Mouse (Mus musculus): ENCODE measurements around the gene Fbn1. TPM values are rescaled to one million over a fixed set of nuclear protein-coding genes. Genes with fewer than 3 reads are reported as not detected.

Fbn1 gene
- total RNA-seq, 1 experiment from 2014 or later = 0.99 TPM

- peak; percentile 46 to 47; a peak in 1 of 4 replicates for ATAC-seq (replicated peaks in 1 of 2; ENCODE audit: insufficient read depth in 1 of 2, low FRiP score in 2 of 2, low TSS enrichment in 1 of 2, low read depth in 1 of 2, poor library complexity in 2 of 2, severe bottlenecking in 2 of 2)
Observed at GRCm38 (mm10) chr2:125506316-125507054, 1.3 kb downstream of the Fbn1 start.

- peak in 1 of 2 experiments; percentile 26; a peak in 2 of 4 replicates for ATAC-seq (replicated peaks in 1 of 2; ENCODE audit: insufficient read depth in 1 of 2, low FRiP score in 2 of 2, low TSS enrichment in 1 of 2, low read depth in 1 of 2, poor library complexity in 2 of 2, severe bottlenecking in 2 of 2)
Observed at GRCm38 (mm10) chr2:125505746-125506315, 2.0 kb downstream of the Fbn1 start.

- 0 out of 4 replicates have a peak, but pooled peaks have one; percentile 9 to 20 for ATAC-seq (replicated peaks in 1 of 2; ENCODE audit: insufficient read depth in 1 of 2, low FRiP score in 2 of 2, low TSS enrichment in 1 of 2, low read depth in 1 of 2, poor library complexity in 2 of 2, severe bottlenecking in 2 of 2)
Observed at GRCm38 (mm10) chr2:125505006-125505745, 2.6 kb downstream of the Fbn1 start, which contains the start of gene Gm9913. Gene Gm9913 (plus strand): TSS chr2:125505089.

- no peak for ATAC-seq (replicated peaks in 1 of 2; ENCODE audit: insufficient read depth in 1 of 2, low FRiP score in 2 of 2, low TSS enrichment in 1 of 2, low read depth in 1 of 2, poor library complexity in 2 of 2, severe bottlenecking in 2 of 2)
Observed at GRCm38 (mm10) chr2:125501526-125501925, 6.3 kb downstream of the Fbn1 start.

- no peak for ATAC-seq (replicated peaks in 1 of 2; ENCODE audit: insufficient read depth in 1 of 2, low FRiP score in 2 of 2, low TSS enrichment in 1 of 2, low read depth in 1 of 2, poor library complexity in 2 of 2, severe bottlenecking in 2 of 2)
Observed at GRCm38 (mm10) chr2:125498216-125498615, 9.6 kb downstream of the Fbn1 start.

GRCm38 (mm10) chr2:125496696-125497095 lies 11.1 kb downstream of the Fbn1 start:
- ATAC-seq (replicated peaks in 1 of 2; ENCODE audit: insufficient read depth in 1 of 2, low FRiP score in 2 of 2, low TSS enrichment in 1 of 2, low read depth in 1 of 2, poor library complexity in 2 of 2, severe bottlenecking in 2 of 2) = 0 out of 4 replicates have a peak, but pooled peaks of 1 of the 2 experiments have one; percentile 16

GRCm38 (mm10) chr2:125494831-125495812 lies 12.7 kb downstream of the Fbn1 start:
- 0 out of 4 replicates have a peak, but pooled peaks of 1 of the 2 experiments have one; percentile 13 for ATAC-seq (replicated peaks in 1 of 2; ENCODE audit: insufficient read depth in 1 of 2, low FRiP score in 2 of 2, low TSS enrichment in 1 of 2, low read depth in 1 of 2, poor library complexity in 2 of 2, severe bottlenecking in 2 of 2)

GRCm38 (mm10) chr2:125494291-125494690 lies 13.5 kb downstream of the Fbn1 start:
- ATAC-seq (replicated peaks in 1 of 2; ENCODE audit: insufficient read depth in 1 of 2, low FRiP score in 2 of 2, low TSS enrichment in 1 of 2, low read depth in 1 of 2, poor library complexity in 2 of 2, severe bottlenecking in 2 of 2) = no peak

GRCm38 (mm10) chr2:125492050-125492900 lies 15.5 kb downstream of the Fbn1 start:
- peak; percentile 85 to 88 for ATAC-seq (replicated peaks in 1 of 2; ENCODE audit: insufficient read depth in 1 of 2, low FRiP score in 2 of 2, low TSS enrichment in 1 of 2, low read depth in 1 of 2, poor library complexity in 2 of 2, severe bottlenecking in 2 of 2)

- no peak for ATAC-seq (replicated peaks in 1 of 2; ENCODE audit: insufficient read depth in 1 of 2, low FRiP score in 2 of 2, low TSS enrichment in 1 of 2, low read depth in 1 of 2, poor library complexity in 2 of 2, severe bottlenecking in 2 of 2)
Observed at GRCm38 (mm10) chr2:125489979-125490378, 17.8 kb downstream of the Fbn1 start.

GRCm38 (mm10) chr2:125484910-125485309 lies 22.9 kb downstream of the Fbn1 start:
- no peak for ATAC-seq (replicated peaks in 1 of 2; ENCODE audit: insufficient read depth in 1 of 2, low FRiP score in 2 of 2, low TSS enrichment in 1 of 2, low read depth in 1 of 2, poor library complexity in 2 of 2, severe bottlenecking in 2 of 2)

- no peak for ATAC-seq (replicated peaks in 1 of 2; ENCODE audit: insufficient read depth in 1 of 2, low FRiP score in 2 of 2, low TSS enrichment in 1 of 2, low read depth in 1 of 2, poor library complexity in 2 of 2, severe bottlenecking in 2 of 2)
Observed at GRCm38 (mm10) chr2:125484164-125484563, 23.6 kb downstream of the Fbn1 start.

- peak in 1 of 2 experiments; percentile 37; a peak in 2 of 4 replicates for ATAC-seq (replicated peaks in 1 of 2; ENCODE audit: insufficient read depth in 1 of 2, low FRiP score in 2 of 2, low TSS enrichment in 1 of 2, low read depth in 1 of 2, poor library complexity in 2 of 2, severe bottlenecking in 2 of 2)
Observed at GRCm38 (mm10) chr2:125481531-125482317, 26.1 kb downstream of the Fbn1 start.

GRCm38 (mm10) chr2:125481116-125481515 lies 26.7 kb downstream of the Fbn1 start:
- no peak for ATAC-seq (replicated peaks in 1 of 2; ENCODE audit: insufficient read depth in 1 of 2, low FRiP score in 2 of 2, low TSS enrichment in 1 of 2, low read depth in 1 of 2, poor library complexity in 2 of 2, severe bottlenecking in 2 of 2)

GRCm38 (mm10) chr2:125480057-125480456 lies 27.7 kb downstream of the Fbn1 start:
- no peak for ATAC-seq (replicated peaks in 1 of 2; ENCODE audit: insufficient read depth in 1 of 2, low FRiP score in 2 of 2, low TSS enrichment in 1 of 2, low read depth in 1 of 2, poor library complexity in 2 of 2, severe bottlenecking in 2 of 2)

All from hematopoietic stem cell, adult 5-6 weeks (primary cell).